Mouse (Mus musculus) cerebellum, adult 2 months (tissue): Measurements from ENCODE around the gene Cenpc1. TPM values are rescaled to one million over a fixed set of nuclear protein-coding genes. Genes with fewer than 3 reads are reported as not detected.

Experiments used
- DNase-seq, 2 experiments: peaks; one replicate each; pipeline ENCODE4 v3.0.0; 2021
- H3K27ac ChIP-seq: fragments of 200-500 bp; 2 replicates; pipeline ENCODE4 v1.5.1; 2012; ENCODE audit warnings: low read length, control low read depth, inconsistent platforms; ENCODE audit not compliant: insufficient read depth
- H3K27me3 ChIP-seq: fragments of 200-500 bp; 2 replicates; pipeline ENCODE4 v1.6.1; 2012; ENCODE audit warnings: inconsistent platforms, mild to moderate bottlenecking, low read length, moderate library complexity; ENCODE audit not compliant: control insufficient read depth, insufficient read depth
- H3K4me1 ChIP-seq: fragments of 200-500 bp; 2 replicates; pipeline ENCODE4 v1.6.1; 2011; ENCODE audit warnings: low read length; ENCODE audit not compliant: control insufficient read depth, insufficient read depth
- H3K4me3 ChIP-seq: fragments of 200-500 bp; replicated peaks from 2 replicates; pipeline ENCODE3; 2011; ENCODE audit warnings: mild to moderate bottlenecking, low read depth, low read length, control low read depth; ENCODE audit not compliant: insufficient read depth
- CTCF ChIP-seq: fragments of 200-500 bp; IDR thresholded peaks from 2 replicates; pipeline ENCODE4 v1.5.1; 2011; ENCODE audit warnings: low read depth, mild to moderate bottlenecking, control low read depth, low read length, moderate library complexity, borderline replicate concordance; ENCODE audit not compliant: insufficient read depth
- POLR2A ChIP-seq: fragments of 200-500 bp; IDR thresholded peaks from 2 replicates; pipeline ENCODE4 v1.6.1; 2011; ENCODE audit warnings: low read length, control low read depth, borderline replicate concordance; ENCODE audit not compliant: insufficient read depth
- WGBS: fragments of 180-500 bp; shearing (Covaris S2); methylation state at CpG from one replicate; pipeline ENCODE4 v1.1.7; 2018; 5-methylcytosine and 5-hydroxymethylcytosine counted together
- polyA plus RNA-seq: library from polyadenylated mRNA; depleted of rRNA; stranded (reverse); fragments of >200 nt; gene quantifications from 2 replicates; pipeline ENCODE4 v1.2.3, GENCODE M21; 2012

Cenpc1 gene
- polyA plus RNA-seq, 1 experiment, result 16.2 TPM

DNA sequence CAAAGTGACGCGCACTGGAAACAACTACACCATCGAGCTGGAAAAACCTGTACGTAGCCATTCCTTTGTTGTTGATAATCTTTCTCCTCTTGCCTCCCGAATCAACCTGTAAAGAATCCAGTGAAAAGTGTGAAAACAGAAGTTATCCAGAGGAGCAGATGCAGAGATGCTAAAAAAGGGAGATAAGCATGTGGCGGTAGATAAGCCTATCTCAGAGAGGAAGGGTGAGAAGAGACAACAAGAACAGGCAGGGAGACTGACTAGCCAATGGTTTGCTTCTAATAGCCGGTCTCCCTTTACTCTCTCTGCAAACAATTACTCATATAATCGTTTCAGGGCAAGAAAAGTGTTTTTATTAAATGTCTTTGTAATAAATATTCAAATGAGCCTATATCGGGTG lies 29.4 kb upstream of the Cenpc1 start:
- Histone ChIP-seq H3K27me3 (no peaks in the 10 kb centered on the region), H3K4me1 (no peaks in the 10 kb centered on the region), H3K27ac (no peak overlapping the region), H3K4me3 (no peak overlapping the region)
- no peak for DNase-seq
- WGBS, result 90% methylated on average over 9 of the region's 9 CpGs
- TF ChIP-seq POLR2A (no peak), CTCF (no peak)

DNA sequence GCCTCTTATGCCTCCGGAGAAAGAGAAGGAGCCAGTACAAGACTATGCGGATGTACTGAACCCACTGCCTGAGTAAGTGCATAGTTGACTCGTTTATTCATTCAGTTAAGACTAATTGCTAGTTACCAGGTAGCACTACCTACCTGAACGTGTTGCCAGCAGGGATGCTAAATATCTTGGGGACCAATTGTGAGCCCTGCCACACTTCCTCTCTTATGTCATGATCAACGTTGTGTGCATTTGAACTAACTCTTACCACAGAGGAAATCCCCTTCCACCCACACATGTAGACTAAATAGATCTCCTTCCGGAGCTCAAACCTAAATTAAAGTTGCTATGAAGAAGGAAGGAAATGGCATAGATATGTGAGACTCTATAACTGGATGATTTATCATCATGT lies 21.4 kb upstream of the Cenpc1 start:
- Histone ChIP-seq H3K27ac (no peak overlapping the region), H3K4me1 (no peaks in the 10 kb centered on the region), H3K4me3 (no peak overlapping the region), H3K27me3 (no peaks in the 10 kb centered on the region)
- DNase-seq, result no peak
- TF ChIP-seq CTCF, result no peak
- TF ChIP-seq POLR2A, result no peak
- 77% methylated on average over 6 of the region's 6 CpGs for WGBS

DNA sequence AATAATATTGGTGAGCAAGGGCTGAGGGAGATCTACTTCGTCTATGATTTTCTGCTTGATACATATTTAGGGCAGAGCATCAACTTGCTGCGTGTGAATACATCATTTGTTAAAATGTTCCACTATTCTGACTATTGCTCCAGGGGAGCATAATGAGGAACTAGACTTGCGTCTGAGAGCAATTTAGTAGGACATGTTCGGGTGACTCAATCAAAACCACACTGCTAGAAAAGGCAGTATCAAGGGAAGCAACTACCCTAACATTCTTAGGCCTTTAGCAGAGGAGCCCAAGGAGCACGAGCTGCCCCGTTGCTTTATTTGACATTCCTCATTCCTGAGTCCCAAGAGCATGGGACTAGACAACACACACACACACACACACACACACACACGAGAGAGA lies 19.6 kb upstream of the Cenpc1 start:
- Histone ChIP-seq H3K27ac (no peak overlapping the region), H3K4me1 (no peaks in the 10 kb centered on the region), H3K27me3 (no peaks in the 10 kb centered on the region), H3K4me3 (no peak overlapping the region)
- no peak for DNase-seq
- 83% methylated on average over 7 of the region's 7 CpGs for WGBS
- TF ChIP-seq POLR2A (no peak), CTCF (no peak)

DNA sequence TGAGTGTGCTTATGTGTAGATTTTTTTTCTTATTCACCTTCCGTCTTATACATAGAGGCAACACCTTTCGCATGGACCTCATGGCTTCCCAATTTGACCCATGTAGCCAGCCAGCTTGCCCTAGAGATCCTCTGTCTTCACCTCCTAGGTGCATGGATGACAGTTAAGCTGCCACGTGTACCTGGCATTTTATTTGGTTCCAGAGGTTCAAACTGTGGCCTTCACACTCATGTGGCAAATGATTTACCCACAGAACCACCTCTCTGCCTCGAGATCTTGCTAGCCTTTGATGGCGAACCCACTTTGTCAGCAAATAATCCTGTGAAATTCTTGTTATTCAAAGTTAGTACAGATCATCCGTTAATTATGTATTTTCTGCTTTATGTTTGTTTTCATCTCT lies 18.6 kb upstream of the Cenpc1 start:
- TF ChIP-seq POLR2A, result no peak
- TF ChIP-seq CTCF, result no peak
- Histone ChIP-seq H3K27ac (no peak overlapping the region), H3K27me3 (no peaks in the 10 kb centered on the region), H3K4me1 (no peaks in the 10 kb centered on the region), H3K4me3 (no peak overlapping the region)
- whole genome bisulfite sequencing, result 81% methylated on average over 6 of the region's 6 CpGs
- no peak for DNase-seq

DNA sequence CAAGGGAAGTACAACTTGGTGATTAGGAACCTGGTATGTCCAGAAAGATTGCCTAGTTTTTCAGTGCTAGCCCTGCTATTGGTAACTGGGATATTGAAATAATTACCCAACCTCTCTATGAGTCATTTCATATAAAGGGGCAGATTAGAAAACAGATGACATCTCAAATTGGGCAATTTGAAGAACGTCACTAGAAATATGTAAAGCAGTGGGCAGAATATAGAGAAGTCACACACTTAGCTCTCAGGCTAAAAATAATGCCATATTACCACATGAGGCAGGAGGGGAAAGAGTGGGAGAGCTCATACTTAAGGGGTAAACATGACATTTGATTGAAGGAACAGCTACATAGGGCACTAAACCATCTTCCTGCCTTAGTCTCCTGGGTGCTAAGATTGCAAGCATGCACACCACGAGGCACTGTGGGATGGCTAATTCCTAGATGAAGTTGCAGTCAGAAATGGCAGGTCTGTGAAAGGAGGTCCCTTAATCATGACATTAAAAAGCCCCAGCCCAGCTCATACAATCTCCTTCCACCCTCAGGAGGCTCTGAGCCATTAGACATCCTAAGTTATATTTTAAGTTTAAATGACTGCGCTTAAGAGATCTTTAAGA lies 13.4 kb upstream of the Cenpc1 start:
- Histone ChIP-seq H3K27ac (no peak overlapping the region), H3K4me1 (no peaks in the 10 kb centered on the region), H3K27me3 (no peaks in the 10 kb centered on the region), H3K4me3 (no peak overlapping the region)
- 78% methylated on average over 3 of the region's 3 CpGs for WGBS
- DNase-seq, result no peak
- TF ChIP-seq CTCF (no peak), POLR2A (no peak)

DNA sequence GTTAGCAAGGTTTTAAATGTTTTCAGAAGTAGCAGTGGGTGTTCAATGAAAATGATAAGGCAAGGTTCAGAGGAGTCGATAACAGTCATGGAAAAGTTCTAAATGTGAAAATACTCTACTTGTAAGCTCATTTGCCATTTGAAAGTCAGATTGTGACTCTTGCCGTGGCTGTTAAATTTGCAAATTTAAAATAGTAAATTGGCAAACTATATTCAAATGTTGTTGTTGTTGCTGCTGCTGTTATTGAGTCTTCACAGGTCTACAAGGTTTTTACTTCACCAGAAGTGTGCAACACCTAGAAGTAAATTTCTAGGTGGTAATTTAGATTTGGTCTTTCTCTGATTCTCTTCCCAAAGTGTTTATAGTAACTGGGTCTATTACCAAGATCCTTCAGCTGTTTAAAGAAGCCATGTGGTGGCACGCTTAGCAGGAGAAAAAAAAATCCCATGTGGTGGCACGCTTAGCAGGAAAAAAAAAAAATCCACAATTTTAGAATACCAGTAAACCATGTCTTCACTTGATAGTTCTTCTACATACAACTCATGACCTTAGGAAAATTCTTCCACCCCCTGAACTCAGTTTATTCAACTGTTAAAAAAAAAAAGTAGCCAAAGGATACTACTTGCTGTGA lies 7.5 kb upstream of the Cenpc1 start:
- H3K4me3 ChIP-seq, result no peak overlapping the region
- WGBS, result 84% methylated on average over 4 of the region's 4 CpGs
- no peaks in the 10 kb centered on the region for H3K27me3 ChIP-seq
- TF ChIP-seq POLR2A (no peak), CTCF (no peak)
- no peak overlapping the region for H3K27ac ChIP-seq
- H3K4me1 ChIP-seq, result no peaks in the 10 kb centered on the region
- no peak for DNase-seq

DNA sequence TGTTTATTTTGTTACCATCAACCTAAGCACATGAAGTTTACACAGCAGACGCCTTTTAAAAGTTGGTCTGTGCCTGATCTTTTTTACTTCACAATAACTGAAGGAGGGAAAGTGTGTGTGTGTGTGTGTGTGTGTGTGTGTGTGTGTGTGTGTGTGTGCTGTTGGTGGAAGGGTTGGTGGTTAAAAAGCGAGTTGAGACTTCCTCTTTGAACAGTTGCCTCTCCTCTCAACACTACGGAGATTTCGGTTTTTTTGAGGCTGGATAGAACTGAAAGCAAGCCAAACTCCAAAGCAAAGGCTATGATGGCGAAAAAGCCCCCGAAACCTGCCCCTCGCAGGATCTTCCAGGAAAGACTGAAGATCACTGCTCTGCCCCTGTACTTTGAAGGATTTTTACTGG lies 6.2 kb upstream of the Cenpc1 start, which contains the start of gene Stap1:
Stap1 (plus strand) TSS at position 209 of the 400 bp plus-strand sequence.
- WGBS, result 79% methylated on average over 7 of the region's 7 CpGs
- TF ChIP-seq POLR2A, result no peak
- no peak for TF ChIP-seq CTCF
- no peaks in the 10 kb centered on the region for H3K27me3 ChIP-seq
- DNase-seq, result no peak
- H3K4me3 ChIP-seq, result no peak within 1 kb of the TSS
- H3K27ac ChIP-seq, result no peak within 1 kb of the TSS
- no peaks in the 10 kb centered on the region for H3K4me1 ChIP-seq

DNA sequence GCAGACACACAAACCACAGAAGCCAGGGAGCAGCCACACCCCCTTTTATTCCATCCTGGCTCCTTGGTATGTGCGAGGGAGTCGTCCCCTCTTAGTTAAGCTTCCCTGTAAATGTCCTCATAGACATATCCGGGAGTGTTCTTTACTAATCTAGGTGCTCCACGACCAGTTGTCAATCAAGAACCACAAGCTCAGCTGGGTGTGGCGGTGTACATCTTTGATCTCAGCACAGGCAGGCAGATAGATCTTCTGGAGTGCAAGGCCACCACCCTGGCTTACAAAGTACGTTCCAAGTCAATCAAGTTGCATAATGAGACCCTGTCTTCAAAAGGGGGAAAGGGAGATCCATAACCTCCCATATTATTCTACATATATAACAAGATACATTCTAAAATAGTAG lies 3.7 kb upstream of the Cenpc1 start:
- no peak for DNase-seq
- no peaks in the 10 kb centered on the region for H3K27me3 ChIP-seq
- H3K4me1 ChIP-seq, result no peaks in the 10 kb centered on the region
- no peak overlapping the region for H3K27ac ChIP-seq
- no peak overlapping the region for H3K4me3 ChIP-seq
- WGBS, result 76% methylated on average over 6 of the region's 6 CpGs
- TF ChIP-seq CTCF (no peak), POLR2A (no peak)
